Mouse (Mus musculus): ENCODE measurements at regions not wholly inside any gene's neighbourhood (a gene's known extent, or its start where the extent isn't known, plus 50 kb on each side); places are given as distances from the start of the nearest gene placed in this dataset.
"Not testable (repeated sequence)": the region's sequence is repeated elsewhere in the genome, so short reads cannot be mapped to it uniquely, and the experiment has no call there.

GRCm38 (mm10) chr11:16637679-16638078 lies 114.3 kb upstream of the Egfr start:
- no peak for DNase-seq (ENCODE audit: extremely low read depth, insufficient read length, low spot score)

- DNase-seq (ENCODE audit: extremely low read depth, insufficient read length, low spot score), result no peak
Measured at GRCm38 (mm10) chr11:16638349-16638748, 113.7 kb upstream of the Egfr start.

GRCm38 (mm10) chr11:16649599-16649998 lies 102.4 kb upstream of the Egfr start:
- no peak for DNase-seq (ENCODE audit: extremely low read depth, insufficient read length, low spot score)

GRCm38 (mm10) chr11:16663806-16664205 lies 88.2 kb upstream of the Egfr start:
- no peak for DNase-seq (ENCODE audit: extremely low read depth, insufficient read length, low spot score)

GRCm38 (mm10) chr11:16669453-16670251 lies 82.4 kb upstream of the Egfr start:
- DNase-seq (ENCODE audit: extremely low read depth, insufficient read length, low spot score), result no peak

- DNase-seq (ENCODE audit: extremely low read depth, insufficient read length, low spot score), result no peak
Measured at GRCm38 (mm10) chr11:16670282-16670681, 81.7 kb upstream of the Egfr start.

- not testable (repeated sequence) for DNase-seq (ENCODE audit: extremely low read depth, insufficient read length, low spot score)
Measured at GRCm38 (mm10) chr11:16675951-16676350, 76.1 kb upstream of the Egfr start.

GRCm38 (mm10) chr11:16683538-16683937 lies 68.5 kb upstream of the Egfr start:
- no peak for DNase-seq (ENCODE audit: extremely low read depth, insufficient read length, low spot score)

GRCm38 (mm10) chr11:16695596-16695995 lies 56.4 kb upstream of the Egfr start:
- no peak for DNase-seq (ENCODE audit: extremely low read depth, insufficient read length, low spot score)

GRCm38 (mm10) chr11:16696787-16697186 lies 55.2 kb upstream of the Egfr start:
- no peak for DNase-seq (ENCODE audit: extremely low read depth, insufficient read length, low spot score)

GRCm38 (mm10) chr11:16701826-16702225 lies 50.2 kb upstream of the Egfr start:
- DNase-seq (ENCODE audit: extremely low read depth, insufficient read length, low spot score), result no peak
